Mouse (Mus musculus): ENCODE data around the gene Mup2.
"Not testable (repeated sequence)": the region's sequence is repeated elsewhere in the genome, so short reads cannot be mapped to it uniquely, and the experiment has no call there.

- TF ChIP-seq CTCF (IDR thresholded peaks at IDR 0.05; ENCODE audit: control insufficient read depth, insufficient read depth, insufficient replicate concordance, low read depth, low read length); POLR2A (IDR thresholded peaks at IDR 0.05; ENCODE audit: control insufficient read depth, low read depth, low read length): not testable (repeated sequence)
Observed at GRCm38 (mm10) chr4:60154189-60154588, at the start of gene Mup2.

All from testis, adult 2 months (tissue).